Mouse (Mus musculus): ENCODE measurements around the gene Btbd35f5. TPM values are rescaled to one million over a fixed set of nuclear protein-coding genes. Genes with fewer than 3 reads are reported as not detected.
"Not testable (repeated sequence)": the region's sequence is repeated elsewhere in the genome, so short reads cannot be mapped to it uniquely, and the experiment has no call there.

The Btbd35f5 gene
- total RNA-seq (2015; ENCODE audit: low replicate concordance): not detected in 2 replicates
- total RNA-seq (2017; ENCODE audit: low replicate concordance): not detected in 2 replicates

- ATAC-seq (replicated peaks; ENCODE audit: low FRiP score, poor library complexity, severe bottlenecking): not testable (repeated sequence)
These were observed at the start of gene Btbd35f5 for GRCm38 (mm10) chrX:32973597-32973996. TSS of gene Btbd35f5 (plus strand) at chrX:32973897.

- not testable (repeated sequence) for ATAC-seq (replicated peaks; ENCODE audit: low FRiP score, poor library complexity, severe bottlenecking)
These were observed 32.2 kb upstream of the Btbd35f5 start, which contains the start of gene Gm21789 for GRCm38 (mm10) chrX:32941468-32941867. TSS of gene Gm21789 (plus strand) at chrX:32941768.

Other genes with a start within 250 kb of the Btbd35f5 start
- not detected in 2 replicates for gene Btbd35f21, start 247.8 kb upstream of the Btbd35f5 start, total RNA-seq (2015; ENCODE audit: low replicate concordance)
- not detected in 2 replicates for gene Btbd35f21, start 247.8 kb upstream of the Btbd35f5 start, total RNA-seq (2017; ENCODE audit: low replicate concordance)
- gene Btbd35f30, start 79.3 kb upstream of the Btbd35f5 start, total RNA-seq (2015; ENCODE audit: low replicate concordance): not detected in 2 replicates
- gene Btbd35f30, start 79.3 kb upstream of the Btbd35f5 start, total RNA-seq (2017; ENCODE audit: low replicate concordance): not detected in 2 replicates
- not detected in 2 replicates for gene Gm21789, start 32.1 kb upstream of the Btbd35f5 start, total RNA-seq (2015; ENCODE audit: low replicate concordance)
- gene Gm21789, start 32.1 kb upstream of the Btbd35f5 start, total RNA-seq (2017; ENCODE audit: low replicate concordance): not detected in 2 replicates